Mouse (Mus musculus) kidney, postnatal 0 days (tissue): ENCODE data around the gene Gabbr2. TPM values are rescaled to one million over a fixed set of nuclear protein-coding genes. Genes with fewer than 3 reads are reported as not detected.
A peak's percentile ranks its signal among the peaks of the same experiment; 100 is the strongest.

Source experiments
- ATAC-seq: fragments of 200-750 bp; cut with Nextera tagmentation; replicated peaks from 2 replicates; pipeline ENCODE4 v1.8.0; 2017; ENCODE audit warnings: low read depth, moderate number of reproducible peaks, moderate TSS enrichment, moderate library complexity; ENCODE audit not compliant: low FRiP score
- DNase-seq: peaks from one replicate; pipeline ENCODE4 v3.0.0-alpha.2; 2016; ENCODE audit warnings: low spot score
- H3K27ac ChIP-seq: fragments of 300-500 bp; sonication (generic); 2 replicates; pipeline ENCODE4 v1.5.1; 2014; ENCODE audit warnings: mild to moderate bottlenecking
- H3K27me3 ChIP-seq: fragments of 300-500 bp; sonication (generic); 2 replicates; pipeline ENCODE4 v1.6.1; 2014; ENCODE audit warnings: low read length, mixed read lengths; ENCODE audit not compliant: insufficient read depth
- H3K36me3 ChIP-seq: fragments of 300-500 bp; sonication (generic); 2 replicates; pipeline ENCODE4 v1.6.1; 2014; ENCODE audit warnings: low read length, mixed read lengths; ENCODE audit not compliant: insufficient read depth
- H3K4me1 ChIP-seq: fragments of 300-500 bp; sonication (generic); replicated peaks from 2 replicates; pipeline ENCODE4 v1.6.1; 2014; ENCODE audit warnings: antibody characterized with exemption, low read length, mixed read lengths; ENCODE audit not compliant: insufficient read depth
- H3K4me2 ChIP-seq: fragments of 300-500 bp; sonication (generic); 2 replicates; pipeline ENCODE4 v1.6.1; 2014; ENCODE audit warnings: mild to moderate bottlenecking, low read length, moderate library complexity, mixed read lengths
- H3K4me3 ChIP-seq: fragments of 300-500 bp; sonication (generic); replicated peaks from 2 replicates; pipeline ENCODE4 v1.5.1; 2014; ENCODE audit warnings: low read depth, low read length
- H3K9ac ChIP-seq: fragments of 300-500 bp; sonication (generic); 2 replicates; pipeline ENCODE4 v1.6.1; 2014; ENCODE audit warnings: low read depth, low read length
- H3K9me3 ChIP-seq: fragments of 300-500 bp; sonication (generic); replicated peaks from 2 replicates; pipeline ENCODE4 v1.6.1; 2016; ENCODE audit warnings: low read length, inconsistent platforms, mixed read lengths
- CTCF ChIP-seq: IDR thresholded peaks from 2 replicates; pipeline ENCODE4 v1.5.1; 2016; ENCODE audit warnings: antibody characterized with exemption, low read depth, mild to moderate bottlenecking, moderate library complexity
- WGBS: fragments of 180-500 bp; shearing (Covaris S2); extraction: QIAGEN DNeasy Blood & Tissue Kit; methylation state at CpG from one replicate; pipeline ENCODE4 v1.1.7; 2014; 5-methylcytosine and 5-hydroxymethylcytosine counted together
- polyA plus RNA-seq: library from polyadenylated mRNA; unstranded; fragments of >200 nt; fragmentation: Nextera tagmentation; extraction: Ambion mirVana; gene quantifications from 2 replicates; pipeline ENCODE4 v1.2.1, GENCODE M21; 2015

Gene Gabbr2
- polyA plus RNA-seq, 1 experiment from 2014 or later, result 0.22 TPM

- ATAC-seq, result peak; percentile 13; the same call in 1 of the 2 replicates
- 35% methylated on average over 10 of the region's 10 CpGs for WGBS
These were observed 108.6 kb downstream of the Gabbr2 start for GRCm38 (mm10) chr4:46883047-46883446.

GRCm38 (mm10) chr4:46881271-46881670 lies 110.4 kb downstream of the Gabbr2 start:
- ATAC-seq (no peak), DNase-seq (no peak)
- WGBS, result 31% methylated on average over 4 of the region's 4 CpGs

More at GRCm38 (mm10) chr4:46883047-46883446, 108.6 kb downstream of the Gabbr2 start:
- Histone ChIP-seq H3K4me1 (peaks cover 5% of the 10 kb centered on the region; the same call in 1 of the 2 replicates), H3K4me3 (no peak overlapping the region), H3K9ac (no peak overlapping the region), H3K36me3 (no peaks in the 10 kb centered on the region), H3K4me2 (no peak overlapping the region), H3K27ac (no peak overlapping the region), H3K9me3 (no peaks in the 10 kb centered on the region), H3K27me3 (no peaks in the 10 kb centered on the region)
- no peak for DNase-seq
- no peak for TF ChIP-seq CTCF

GRCm38 (mm10) chr4:46879943-46880342 lies 111.7 kb downstream of the Gabbr2 start:
- TF ChIP-seq CTCF, result no peak
- Histone ChIP-seq H3K9ac (no peak overlapping the region), H3K4me3 (no peak overlapping the region), H3K27me3 (no peaks in the 10 kb centered on the region), H3K4me2 (no peak overlapping the region), H3K27ac (no peak overlapping the region), H3K9me3 (no peaks in the 10 kb centered on the region), H3K4me1 (peaks cover 5% of the 10 kb centered on the region; the same call in 1 of the 2 replicates), H3K36me3 (no peaks in the 10 kb centered on the region)
- ATAC-seq (no peak), DNase-seq (no peak)
- WGBS, result 37% methylated on average over 4 of the region's 4 CpGs

More at GRCm38 (mm10) chr4:46881271-46881670, 110.4 kb downstream of the Gabbr2 start:
- H3K36me3 ChIP-seq, result no peaks in the 10 kb centered on the region
- no peak overlapping the region for H3K9ac ChIP-seq
- no peak overlapping the region for H3K4me2 ChIP-seq
- no peak for TF ChIP-seq CTCF
- peaks cover 5% of the 10 kb centered on the region; the same call in 1 of the 2 replicates for H3K4me1 ChIP-seq
- H3K27ac ChIP-seq, result no peak overlapping the region
- no peaks in the 10 kb centered on the region for H3K27me3 ChIP-seq
- H3K9me3 ChIP-seq, result no peaks in the 10 kb centered on the region
- no peak overlapping the region for H3K4me3 ChIP-seq

- H3K4me2 ChIP-seq, result no peak overlapping the region
- H3K9me3 ChIP-seq, result no peaks in the 10 kb centered on the region
- H3K27me3 ChIP-seq, result no peaks in the 10 kb centered on the region
- no peak for ATAC-seq
- WGBS, result 84% methylated on average over 4 of the region's 4 CpGs
- no peak for DNase-seq
- TF ChIP-seq CTCF, result no peak
- H3K4me3 ChIP-seq, result no peak overlapping the region
- H3K27ac ChIP-seq, result no peak overlapping the region
- no peaks in the 10 kb centered on the region for H3K36me3 ChIP-seq
- no peaks in the 10 kb centered on the region for H3K4me1 ChIP-seq
- no peak overlapping the region for H3K9ac ChIP-seq
These were observed 118.9 kb downstream of the Gabbr2 start for GRCm38 (mm10) chr4:46872750-46873149.

- Histone ChIP-seq H3K9me3 (no peaks in the 10 kb centered on the region), H3K9ac (no peak overlapping the region), H3K27me3 (no peaks in the 10 kb centered on the region), H3K27ac (no peak overlapping the region), H3K4me2 (no peak overlapping the region), H3K4me1 (no peaks in the 10 kb centered on the region), H3K4me3 (no peak overlapping the region), H3K36me3 (no peaks in the 10 kb centered on the region)
- no peak for DNase-seq
- 39% methylated on average over 6 of the region's 6 CpGs for WGBS
- no peak for TF ChIP-seq CTCF
- ATAC-seq, result no peak
These were observed 121.5 kb downstream of the Gabbr2 start for GRCm38 (mm10) chr4:46870157-46870556.

- H3K9me3 ChIP-seq, result no peaks in the 10 kb centered on the region
- H3K4me2 ChIP-seq, result no peak overlapping the region
- no peaks in the 10 kb centered on the region for H3K4me1 ChIP-seq
- no peak for DNase-seq
- no peak overlapping the region for H3K9ac ChIP-seq
- H3K27ac ChIP-seq, result no peak overlapping the region
- no peak overlapping the region for H3K4me3 ChIP-seq
- ATAC-seq, result 0 out of 2 replicates have a peak, but pooled peaks have one; percentile 34
- no peaks in the 10 kb centered on the region for H3K27me3 ChIP-seq
- no peaks in the 10 kb centered on the region for H3K36me3 ChIP-seq
- 83% methylated on average over 2 of the region's 2 CpGs for WGBS
- TF ChIP-seq CTCF, result no peak
These were observed 122.3 kb downstream of the Gabbr2 start for GRCm38 (mm10) chr4:46869380-46869779.

- H3K27me3 ChIP-seq, result no peaks in the 10 kb centered on the region
- no peak for ATAC-seq
- H3K4me1 ChIP-seq, result no peaks in the 10 kb centered on the region
- no peak for TF ChIP-seq CTCF
- H3K4me3 ChIP-seq, result no peak overlapping the region
- H3K27ac ChIP-seq, result no peak overlapping the region
- no peak overlapping the region for H3K4me2 ChIP-seq
- no peak for DNase-seq
- H3K36me3 ChIP-seq, result no peaks in the 10 kb centered on the region
- H3K9ac ChIP-seq, result no peak overlapping the region
- H3K9me3 ChIP-seq, result no peaks in the 10 kb centered on the region
- 82% methylated on average over 3 of the region's 3 CpGs for WGBS
These were observed 122.8 kb downstream of the Gabbr2 start for GRCm38 (mm10) chr4:46868921-46869320.
